Mouse (Mus musculus) induced T-regulatory cell, adult 2 months (primary cell): Measurements from ENCODE around the gene Abl2.
"Not testable (repeated sequence)": the region's sequence is repeated elsewhere in the genome, so short reads cannot be mapped to it uniquely, and the experiment has no call there.

ENCODE experiments used
- DNase-seq: peaks from one replicate; pipeline ENCODE4 v3.0.0-alpha.2; 2012; ENCODE audit warnings: low read depth

Abl2 gene

GRCm38 (mm10) chr1:156558024-156558930 lies at the start of gene Abl2:
TSS of gene Abl2 (plus strand) at chr1:156558786.
- DNase-seq = peak; percentile 94

- peak; percentile 25 for DNase-seq
Measured at GRCm38 (mm10) chr1:156520136-156520780, 38.3 kb upstream of the Abl2 start.

DNA sequence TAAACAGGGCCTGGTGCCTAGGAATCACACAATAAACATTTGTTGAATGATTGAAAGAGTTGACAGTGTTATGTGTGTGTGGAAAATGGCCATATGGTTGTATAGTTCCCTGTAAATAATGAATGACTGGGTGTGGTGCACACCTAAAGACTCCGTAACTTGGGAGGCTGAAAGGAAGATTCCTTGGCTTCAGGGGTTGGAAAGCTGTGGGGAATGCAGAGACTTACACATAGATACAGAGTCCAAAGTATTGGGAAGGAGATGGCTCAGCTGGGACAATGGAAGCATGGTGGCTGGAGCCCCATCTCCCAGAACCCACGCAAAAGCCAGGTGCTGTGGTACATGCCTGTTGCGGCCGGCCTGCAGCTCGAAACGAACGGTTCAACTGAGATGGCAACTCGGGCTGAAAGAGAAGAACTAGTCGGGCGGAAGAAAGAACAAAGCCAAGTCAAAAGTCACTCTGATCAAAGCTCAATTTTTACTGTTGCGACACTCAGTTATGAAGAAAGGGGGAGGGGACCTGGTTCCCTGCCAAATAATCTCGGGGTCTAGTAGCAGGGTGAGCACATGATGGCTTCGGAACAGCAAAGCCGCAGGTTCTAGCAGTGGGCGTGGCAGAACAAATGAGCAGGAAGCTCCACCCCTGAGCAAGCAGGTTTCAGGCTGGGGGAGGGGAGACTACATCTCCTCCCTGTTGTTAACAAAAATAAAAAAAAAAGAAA lies 36.6 kb upstream of the Abl2 start:
- DNase-seq = peak; percentile 90

DNA sequence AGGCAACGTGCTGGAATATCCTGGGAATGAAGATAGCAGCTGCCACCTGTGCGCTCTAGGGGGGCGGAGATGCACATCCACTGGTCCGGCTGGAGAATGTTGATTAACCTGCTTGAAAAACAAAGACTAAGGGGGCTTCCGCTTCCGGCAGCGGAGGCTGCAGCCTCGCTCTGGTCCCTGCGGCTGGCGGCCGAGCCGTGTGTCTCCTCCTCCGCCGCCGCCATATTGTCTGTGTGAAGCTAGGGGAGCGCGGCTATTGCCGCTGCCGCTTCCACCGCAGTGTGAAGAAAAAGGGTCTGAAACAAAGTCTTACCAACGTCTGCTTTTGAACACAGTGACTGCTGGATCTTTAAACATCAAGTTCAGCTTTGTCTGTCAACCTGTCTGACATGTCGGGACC lies 34.7 kb upstream of the Abl2 start, which contains the start of gene Gm10031:
TSS of gene Gm10031 (plus strand) at position 171 of the 400 bp plus-strand sequence.
- not testable (repeated sequence) for DNase-seq

DNA sequence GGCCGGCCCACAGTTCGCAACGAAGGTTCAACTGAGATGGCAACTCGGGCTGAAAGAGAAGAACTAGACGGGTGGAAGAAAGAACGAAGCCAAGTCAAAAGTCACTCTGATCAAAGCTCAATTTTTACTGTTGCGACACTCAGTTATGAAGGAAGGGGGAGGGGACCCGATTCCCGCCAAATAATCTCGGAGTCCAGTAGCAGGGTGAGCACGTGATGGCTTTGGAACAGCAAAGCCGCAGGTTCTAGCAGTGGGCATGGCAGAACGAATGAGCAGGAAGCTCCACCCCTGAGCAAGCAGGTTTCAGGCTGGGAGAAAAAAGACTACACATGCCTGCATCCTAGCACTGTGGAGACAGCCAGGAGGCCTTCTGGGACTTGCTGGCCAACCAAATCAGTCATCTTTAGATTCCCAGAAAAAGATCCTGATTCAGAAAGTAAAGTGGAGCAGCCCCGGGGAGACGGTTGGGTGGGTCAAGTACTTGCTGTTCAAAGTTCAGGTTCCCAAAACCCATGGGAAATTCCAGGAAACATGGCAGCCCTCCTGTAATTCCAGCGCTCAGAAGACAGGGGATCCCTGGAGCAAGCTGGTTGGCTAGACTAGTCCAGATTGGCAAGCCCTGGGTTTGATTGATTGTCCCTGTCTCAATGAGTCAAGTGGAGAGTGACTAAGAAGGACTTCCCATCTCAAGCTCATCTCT lies 26.0 kb upstream of the Abl2 start:
- DNase-seq = not testable (repeated sequence)

DNA sequence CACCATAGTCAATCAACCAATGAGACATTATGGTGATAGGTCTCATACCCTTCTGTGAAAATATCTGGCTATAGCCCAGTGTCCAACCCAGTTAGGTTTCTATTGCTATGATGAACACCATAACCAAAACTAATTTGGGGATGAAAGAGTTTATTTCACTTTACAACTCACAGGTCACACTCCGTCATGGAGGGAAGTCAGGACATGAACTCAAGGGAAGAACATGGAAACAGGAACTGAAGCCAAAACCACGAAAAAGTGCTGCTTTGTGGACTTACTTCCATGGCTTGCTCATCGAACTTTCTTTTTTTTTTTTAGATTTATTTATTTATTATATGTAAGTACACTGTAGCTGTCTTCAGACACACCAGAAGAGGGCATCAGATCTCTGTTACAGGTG lies 25.1 kb upstream of the Abl2 start:
- no peak for DNase-seq

- no peak for DNase-seq
Measured at GRCm38 (mm10) chr1:156533911-156534310, 24.7 kb upstream of the Abl2 start.

DNA sequence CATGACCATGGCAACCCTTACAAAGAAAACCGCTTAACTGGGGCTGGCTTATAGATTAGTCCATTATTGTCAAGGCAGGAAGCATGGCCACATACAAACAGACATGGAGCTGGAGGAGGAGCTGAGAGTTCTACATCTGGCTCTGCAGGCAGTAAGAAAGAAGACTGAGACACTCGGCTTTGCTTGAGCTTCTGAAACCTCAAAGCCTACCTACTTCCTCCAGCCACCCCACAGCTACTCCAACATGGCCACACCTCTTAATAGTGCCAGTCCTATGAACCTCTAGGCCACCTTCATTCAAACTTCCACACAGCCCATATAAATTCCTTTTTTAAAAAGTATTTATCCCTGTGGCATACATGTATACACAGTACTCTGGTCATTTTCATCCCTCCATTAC lies 21.6 kb upstream of the Abl2 start:
- no peak for DNase-seq

DNA sequence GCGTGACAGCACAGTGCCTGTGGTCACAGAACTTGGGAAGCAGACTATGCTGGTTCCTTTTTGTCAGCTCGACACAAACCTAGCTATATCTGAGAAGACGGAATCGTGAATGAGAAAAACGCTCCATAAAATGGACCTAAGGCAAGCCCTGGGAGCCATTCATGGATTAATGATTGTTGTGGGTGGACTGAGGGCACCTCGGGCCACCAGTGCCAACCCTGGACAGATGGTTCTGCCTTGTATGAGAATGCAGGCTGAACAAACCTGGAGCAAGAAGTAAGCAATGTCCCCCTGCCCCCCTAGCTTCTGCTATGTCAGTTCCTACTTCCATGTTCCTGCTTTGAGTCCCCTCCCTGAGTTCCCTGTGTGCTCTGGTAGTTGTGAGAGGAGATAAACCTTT lies 20.9 kb upstream of the Abl2 start:
- no peak for DNase-seq

DNA sequence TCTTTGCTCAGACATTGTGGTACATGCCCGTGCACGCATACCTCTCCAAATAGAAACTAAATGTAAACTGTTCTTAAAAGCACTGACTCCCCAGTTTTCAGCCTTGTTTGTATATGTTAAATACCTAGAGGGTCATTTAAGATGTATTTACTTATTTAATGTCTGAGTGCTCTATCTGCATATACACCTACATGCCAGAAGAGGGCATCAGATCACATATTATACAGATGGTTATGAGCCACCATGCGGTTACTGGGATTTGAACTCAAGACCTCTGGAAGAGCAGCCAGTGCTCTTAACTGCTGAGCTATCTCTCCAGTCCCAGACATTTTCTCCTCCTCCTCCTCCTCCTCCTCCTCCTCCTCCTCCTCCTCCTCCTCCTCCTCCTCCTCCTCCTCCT lies 20.2 kb upstream of the Abl2 start:
- DNase-seq = peak; percentile 56

DNA sequence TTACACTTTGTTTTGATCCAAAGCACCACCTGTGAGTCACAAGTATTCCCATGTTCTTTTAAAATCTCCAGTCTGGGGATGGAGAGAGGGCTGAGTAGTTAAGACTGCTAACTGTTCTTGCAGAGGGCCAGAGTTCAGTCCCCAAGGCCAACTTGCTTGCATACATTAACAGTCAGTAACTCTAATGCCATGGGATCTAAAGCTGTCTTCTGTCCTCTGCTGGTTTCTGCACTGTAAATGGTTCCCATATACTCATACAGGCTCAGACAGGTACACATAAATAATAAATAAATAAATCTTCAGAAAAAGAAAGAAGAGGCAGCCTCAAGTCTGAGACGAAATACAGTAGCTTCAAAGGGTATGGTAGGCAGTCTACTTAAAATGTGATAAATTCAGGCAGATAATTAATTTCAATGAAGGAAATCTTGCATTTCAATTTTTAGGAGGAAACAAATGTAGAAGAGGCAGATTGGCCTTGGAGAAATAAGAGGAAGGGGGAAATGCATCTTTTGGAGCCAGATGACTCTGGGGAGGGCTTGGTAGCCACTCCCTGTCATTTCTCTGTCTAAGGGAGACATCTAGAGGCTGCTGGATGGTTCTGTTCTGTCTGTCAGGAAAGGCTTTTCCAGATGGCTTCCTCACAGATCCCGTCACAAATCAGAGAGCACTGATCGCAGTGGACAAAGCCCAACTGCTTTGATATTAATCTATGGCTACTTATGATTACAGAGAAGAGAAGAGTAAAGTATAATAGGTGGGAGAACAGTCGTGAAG lies 18.6 kb upstream of the Abl2 start:
- DNase-seq = no peak

DNA sequence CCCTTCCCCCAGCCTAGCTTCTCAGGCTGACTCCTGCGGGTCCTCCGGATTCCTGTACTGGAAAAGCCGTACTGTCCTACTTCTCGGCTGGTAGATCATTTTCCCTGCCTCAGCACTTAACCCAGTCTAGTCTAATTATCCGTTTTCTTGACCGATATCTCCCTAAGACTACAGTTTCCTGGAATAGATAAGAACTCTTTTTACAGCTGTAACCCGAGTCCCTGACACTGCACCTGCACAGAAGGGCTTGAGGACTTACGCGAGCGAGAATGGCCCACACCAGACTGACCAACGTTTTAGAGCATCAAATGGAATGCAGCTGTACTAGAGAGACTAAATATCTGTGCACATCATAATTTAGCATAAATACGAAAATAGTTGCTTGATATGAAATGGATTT lies 14.6 kb upstream of the Abl2 start:
- DNase-seq = no peak

DNA sequence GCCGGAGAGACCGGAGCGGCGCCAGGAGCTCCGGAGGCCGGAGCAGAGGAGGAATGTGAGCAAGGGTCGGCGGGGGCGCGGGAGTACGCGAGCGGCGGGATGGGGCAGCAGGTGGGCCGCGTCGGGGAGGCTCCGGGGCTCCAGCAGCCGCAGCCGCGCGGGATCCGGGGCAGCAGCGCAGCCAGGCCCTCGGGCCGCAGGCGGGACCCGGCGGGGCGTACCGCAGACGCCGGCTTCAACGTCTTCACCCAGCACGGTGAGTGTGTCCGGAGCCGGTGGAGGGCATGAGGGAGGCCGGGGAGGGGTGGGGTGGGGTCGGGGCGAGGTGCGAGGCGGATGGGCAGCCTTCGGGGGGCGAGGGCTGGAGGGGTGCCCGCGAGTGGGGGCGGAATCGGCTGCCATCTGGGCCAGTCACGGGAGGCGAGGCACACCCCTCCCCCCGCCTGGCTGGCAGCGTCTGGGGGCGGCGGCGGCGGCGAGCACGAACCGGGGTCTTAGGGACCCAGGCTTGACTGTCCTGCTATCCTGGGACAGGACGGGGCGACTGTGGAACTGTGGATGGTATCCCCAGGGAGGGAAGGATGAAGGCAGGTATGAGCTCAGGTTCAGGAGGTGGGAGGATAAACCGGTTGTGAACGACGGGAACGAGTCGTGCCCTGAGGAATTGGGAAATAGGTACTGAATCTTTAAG lies 509 bp downstream of the Abl2 start:
- DNase-seq = peak; percentile 57

DNA sequence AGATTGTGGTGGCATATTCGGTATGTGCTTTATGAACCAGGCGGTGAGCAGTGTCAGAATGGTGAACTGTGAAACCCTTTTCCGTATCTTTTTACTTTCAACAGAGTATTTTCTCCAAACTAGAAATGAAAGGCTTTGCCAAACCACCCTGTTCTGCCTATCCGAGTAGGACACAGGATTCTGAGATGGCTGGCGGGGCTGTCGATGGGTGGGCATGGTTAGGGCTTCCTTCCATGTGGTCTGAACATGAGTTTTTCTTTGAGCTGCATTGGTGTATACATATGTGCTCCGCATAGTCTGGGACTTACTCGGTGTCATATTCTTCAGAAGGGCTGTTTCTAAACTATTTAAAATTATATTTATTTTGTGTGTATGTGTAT lies 1.0 kb downstream of the Abl2 start:
- no peak for DNase-seq

- DNase-seq = no peak
Measured at GRCm38 (mm10) chr1:156560500-156560899, 1.9 kb downstream of the Abl2 start.

GRCm38 (mm10) chr1:156565328-156565727 lies 6.7 kb downstream of the Abl2 start:
- no peak for DNase-seq

GRCm38 (mm10) chr1:156566132-156566531 lies 7.5 kb downstream of the Abl2 start:
- peak; percentile 73 for DNase-seq

DNA sequence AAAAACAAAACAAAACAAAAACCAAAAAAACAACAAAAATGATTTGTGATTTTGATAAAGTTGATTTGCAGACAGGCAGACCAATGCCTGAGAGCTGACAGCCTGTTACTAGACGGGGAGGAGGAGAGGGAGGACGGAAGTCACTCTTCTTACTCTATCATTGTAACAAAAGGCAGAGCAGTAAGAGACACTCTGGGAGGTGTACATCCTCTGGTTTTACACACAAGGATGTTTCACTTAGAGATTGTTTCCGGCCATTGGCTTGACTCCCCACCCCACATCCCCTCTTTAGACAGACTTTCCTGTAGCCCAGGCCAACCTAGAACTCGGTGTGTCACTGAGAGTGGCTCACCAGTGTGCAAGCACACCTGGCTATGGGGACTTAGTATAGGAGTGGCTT lies 11.0 kb downstream of the Abl2 start:
- DNase-seq = peak; percentile 48

GRCm38 (mm10) chr1:156572952-156573351 lies 14.4 kb downstream of the Abl2 start:
- DNase-seq = no peak

GRCm38 (mm10) chr1:156581149-156581548 lies 22.6 kb downstream of the Abl2 start:
- DNase-seq = no peak

- peak; percentile 54 for DNase-seq
Measured at GRCm38 (mm10) chr1:156584175-156584574, 25.6 kb downstream of the Abl2 start.
